Mouse (Mus musculus) liver (tissue): ENCODE results near the gene Nubp1.

Experiments used
- DNase-seq: peaks from one replicate; pipeline ENCODE4 v3.0.0-alpha.2; 2020; ENCODE audit warnings: mixed read lengths

Nubp1 gene

GRCm38 (mm10) chr16:10471950-10472349, 60.2 kb downstream of the Nubp1 start:
- no peak for DNase-seq
